In genomic region chr6:23207791-23208190, GRCm38 (mm10) we compare ENCODE assay signal across 18 mouse cellular contexts. TPM values are rescaled to one million over a fixed set of nuclear protein-coding genes. Genes with fewer than 3 reads are reported as not detected.
A peak's percentile ranks its signal among the peaks of the same experiment; 100 is the strongest.
DNase-seq lines count a peak whose midpoint lies in the region; ATAC-seq and TF ChIP-seq lines count a peak whose summit lies in the region.
"Had no signal": no experiment of that assay in that cellular context is flagged by ENCODE, and none has a peak within 500 bp of the region (broad histone marks: within the 10 kb centered on the region; RNA-seq: fewer than 3 reads in every experiment).

No protein-coding gene starts in this region.

- no peak overlapping the region for H3K27ac ChIP-seq in forebrain, embryonic 12.5 days
- H3K27ac ChIP-seq in forebrain, embryonic 11.5 days (ENCODE audit: low read depth, low read length) = no peak overlapping the region
- no peak overlapping the region for H3K27ac ChIP-seq in kidney, embryonic 15.5 days
- H3K27ac ChIP-seq in midbrain, embryonic 12.5 days (replicated peaks) = no peak overlapping the region
- no peak overlapping the region for H3K27ac ChIP-seq in midbrain, embryonic 11.5 days (ENCODE audit: low read depth, low read length)
- no peak overlapping the region for H3K27ac ChIP-seq in forebrain, embryonic 16.5 days (ENCODE audit: low read length)
- H3K27ac ChIP-seq in gastrocnemius, adult 2 months = no peak overlapping the region
- H3K27ac ChIP-seq: midbrain, embryonic 15.5 days had no signal

- no peaks in the 10 kb centered on the region for H3K9me3 ChIP-seq in forebrain, embryonic 12.5 days
- H3K9me3 ChIP-seq in forebrain, embryonic 11.5 days (ENCODE audit: control insufficient read depth, low read length) = no peaks in the 10 kb centered on the region
- no peaks in the 10 kb centered on the region for H3K9me3 ChIP-seq in kidney, embryonic 15.5 days (replicated peaks)
- no peaks in the 10 kb centered on the region for H3K9me3 ChIP-seq in midbrain, embryonic 12.5 days
- H3K9me3 ChIP-seq in midbrain, embryonic 11.5 days (ENCODE audit: control insufficient read depth, low read length) = no peaks in the 10 kb centered on the region
- H3K9me3 ChIP-seq in forebrain, embryonic 16.5 days (ENCODE audit: control insufficient read depth, low read length) = no peaks in the 10 kb centered on the region
- H3K9me3 ChIP-seq: G1E; midbrain, embryonic 15.5 days had no signal

- H3K4me2 ChIP-seq in forebrain, embryonic 12.5 days = no peak overlapping the region
- no peak overlapping the region for H3K4me2 ChIP-seq in forebrain, embryonic 11.5 days (ENCODE audit: low read depth, low read length, severe bottlenecking)
- no peak overlapping the region for H3K4me2 ChIP-seq in kidney, embryonic 15.5 days
- H3K4me2 ChIP-seq in midbrain, embryonic 12.5 days (replicated peaks) = no peak overlapping the region
- H3K4me2 ChIP-seq in midbrain, embryonic 11.5 days = no peak overlapping the region
- no peak overlapping the region for H3K4me2 ChIP-seq in forebrain, embryonic 16.5 days (ENCODE audit: low read length)
- H3K4me2 ChIP-seq: liver, embryonic 11.5 days; midbrain, embryonic 15.5 days had no signal

- ATAC-seq in forebrain, embryonic 12.5 days (ENCODE audit: low FRiP score) = 0 out of 2 replicates have a peak, but pooled peaks have one; percentile 23
- ATAC-seq in forebrain, embryonic 11.5 days (replicated peaks; ENCODE audit: low FRiP score) = no peak
- no peak for ATAC-seq in kidney, embryonic 15.5 days (replicated peaks; ENCODE audit: low FRiP score)
- ATAC-seq in midbrain, embryonic 12.5 days (ENCODE audit: low FRiP score, low read depth) = 0 out of 2 replicates have a peak, but pooled peaks have one; percentile 19
- no peak for ATAC-seq in midbrain, embryonic 11.5 days (ENCODE audit: low FRiP score)
- ATAC-seq in forebrain, embryonic 16.5 days = peak; percentile 18; the same call in 1 of the 2 replicates
- ATAC-seq: midbrain, embryonic 15.5 days had no signal

- H3K36me3 ChIP-seq in forebrain, embryonic 12.5 days (replicated peaks) = no peaks in the 10 kb centered on the region
- no peaks in the 10 kb centered on the region for H3K36me3 ChIP-seq in forebrain, embryonic 11.5 days (ENCODE audit: control insufficient read depth, insufficient read depth, low read length)
- H3K36me3 ChIP-seq in kidney, embryonic 15.5 days = no peaks in the 10 kb centered on the region
- H3K36me3 ChIP-seq in midbrain, embryonic 12.5 days = no peaks in the 10 kb centered on the region
- H3K36me3 ChIP-seq in midbrain, embryonic 11.5 days (ENCODE audit: control insufficient read depth, insufficient read depth, low read length) = no peaks in the 10 kb centered on the region
- H3K36me3 ChIP-seq in forebrain, embryonic 16.5 days (ENCODE audit: control insufficient read depth, insufficient read depth) = no peaks in the 10 kb centered on the region
- H3K36me3 ChIP-seq: G1E; midbrain, embryonic 15.5 days had no signal

- H3K27me3 ChIP-seq in forebrain, embryonic 12.5 days = peaks cover 6% of the 10 kb centered on the region; the same call in 1 of the 2 replicates
- H3K27me3 ChIP-seq in forebrain, embryonic 11.5 days (ENCODE audit: control insufficient read depth, insufficient read depth, low read length) = no peaks in the 10 kb centered on the region
- H3K27me3 ChIP-seq in kidney, embryonic 15.5 days = no peaks in the 10 kb centered on the region
- H3K27me3 ChIP-seq in midbrain, embryonic 12.5 days = no peaks in the 10 kb centered on the region
- H3K27me3 ChIP-seq in midbrain, embryonic 11.5 days (ENCODE audit: control insufficient read depth, insufficient read depth, low read length) = no peaks in the 10 kb centered on the region
- H3K27me3 ChIP-seq in forebrain, embryonic 16.5 days (replicated peaks; ENCODE audit: control insufficient read depth, insufficient read depth, low read length) = no peaks in the 10 kb centered on the region
- H3K27me3 ChIP-seq: midbrain, embryonic 15.5 days had no signal

- H3K4me1 ChIP-seq in forebrain, embryonic 12.5 days = peaks cover 3% of the 10 kb centered on the region; the same call in 1 of the 2 replicates
- H3K4me1 ChIP-seq in forebrain, embryonic 11.5 days (replicated peaks; ENCODE audit: control insufficient read depth, insufficient read depth, low read length) = no peaks in the 10 kb centered on the region
- no peaks in the 10 kb centered on the region for H3K4me1 ChIP-seq in kidney, embryonic 15.5 days
- H3K4me1 ChIP-seq in midbrain, embryonic 12.5 days = peaks cover 5% of the 10 kb centered on the region; the same call in 1 of the 2 replicates
- no peaks in the 10 kb centered on the region for H3K4me1 ChIP-seq in midbrain, embryonic 11.5 days (ENCODE audit: control insufficient read depth, insufficient read depth, low read length)
- no peaks in the 10 kb centered on the region for H3K4me1 ChIP-seq in forebrain, embryonic 16.5 days (replicated peaks; ENCODE audit: control insufficient read depth, insufficient read depth, low read length)
- H3K4me1 ChIP-seq: midbrain, embryonic 15.5 days had no signal

- H3K4me3 ChIP-seq in forebrain, embryonic 12.5 days (replicated peaks) = no peak overlapping the region
- no peak overlapping the region for H3K4me3 ChIP-seq in forebrain, embryonic 11.5 days (ENCODE audit: low read depth, low read length)
- H3K4me3 ChIP-seq in kidney, embryonic 15.5 days (replicated peaks) = no peak overlapping the region
- H3K4me3 ChIP-seq in midbrain, embryonic 12.5 days = no peak overlapping the region
- no peak overlapping the region for H3K4me3 ChIP-seq in midbrain, embryonic 11.5 days (ENCODE audit: low read depth, low read length)
- no peak overlapping the region for H3K4me3 ChIP-seq in forebrain, embryonic 16.5 days (replicated peaks; ENCODE audit: low read length)
- H3K4me3 ChIP-seq in gastrocnemius, adult 2 months = no peak overlapping the region
- H3K4me3 ChIP-seq: midbrain, embryonic 15.5 days had no signal

- DNase-seq in forebrain, embryonic 11.5 days (ENCODE audit: low spot score) = no peak
- DNase-seq in kidney, postnatal 10 days = peak; percentile 10
- no peak for DNase-seq in midbrain, embryonic 11.5 days (ENCODE audit: low spot score, missing footprints)
- DNase-seq in gastrocnemius, adult 2 months = no peak
- DNase-seq: adrenal gland, postnatal 25 days; cerebellum, postnatal 25 days had no signal

- 57% methylated on average over 4 of the region's 4 CpGs for WGBS in forebrain, embryonic 12.5 days
- 58% methylated on average over 4 of the region's 4 CpGs for WGBS in forebrain, embryonic 11.5 days
- WGBS in kidney, embryonic 15.5 days = 66% methylated on average over 4 of the region's 4 CpGs
- 63% methylated on average over 4 of the region's 4 CpGs for WGBS in midbrain, embryonic 12.5 days
- 65% methylated on average over 4 of the region's 4 CpGs for WGBS in midbrain, embryonic 11.5 days
- WGBS in forebrain, embryonic 16.5 days = 66% methylated on average over 4 of the region's 4 CpGs

- intact Hi-C loops in gastrocnemius, adult 2 months (cut with DNase I) = no loop called here

- no peak for TF ChIP-seq CTCF in gastrocnemius, adult 2 months (IDR thresholded peaks at IDR 0.05)

- H3K9ac ChIP-seq in forebrain, embryonic 12.5 days = no peak overlapping the region
- no peak overlapping the region for H3K9ac ChIP-seq in forebrain, embryonic 11.5 days (ENCODE audit: low read length)
- H3K9ac ChIP-seq in kidney, embryonic 15.5 days = no peak overlapping the region
- no peak overlapping the region for H3K9ac ChIP-seq in midbrain, embryonic 12.5 days (replicated peaks)
- H3K9ac ChIP-seq in midbrain, embryonic 11.5 days (ENCODE audit: low read length) = no peak overlapping the region
- no peak overlapping the region for H3K9ac ChIP-seq in forebrain, embryonic 16.5 days (replicated peaks; ENCODE audit: low read depth, low read length)
- H3K9ac ChIP-seq: midbrain, embryonic 15.5 days had no signal

RNA-seq across cellular contexts. Expression of gene Fezf1, which starts 40.4 kb away (rescaled TPM):
- polyA plus RNA-seq in forebrain, embryonic 12.5 days (2016; fragmentation: Nextera tagmentation; extraction: Ambion mirVana) = 33.4 and 36.1 TPM in 2 replicates
- polyA plus RNA-seq in forebrain, embryonic 11.5 days (2014; fragmentation: Nextera tagmentation; extraction: Ambion mirVana) = 34.9 and 37.0 TPM in 2 replicates
- not detected in 2 replicates for polyA plus RNA-seq in kidney, embryonic 15.5 days (2015; fragmentation: Nextera tagmentation; extraction: Ambion mirVana)
- polyA plus RNA-seq in midbrain, embryonic 12.5 days (2016; fragmentation: Nextera tagmentation; extraction: Ambion mirVana) = 0.73 and 4.5 TPM in 2 replicates
- 1.9 and 3.3 TPM in 2 replicates for polyA plus RNA-seq in midbrain, embryonic 11.5 days (2014; fragmentation: Nextera tagmentation; extraction: Ambion mirVana)
- 4.1 and 15.2 TPM in 2 replicates for polyA plus RNA-seq in forebrain, embryonic 16.5 days (2015; fragmentation: Nextera tagmentation; extraction: Ambion mirVana)
- not detected for total RNA-seq in gastrocnemius, adult 2 months (2021)
- total RNA-seq: adrenal gland, postnatal 25 days; G1E; granulocyte monocyte progenitor cell, adult 5-6 weeks; neutrophil, adult 5-6 weeks had no signal
- polyA plus RNA-seq: G1E; heart, embryonic 14.5 days; kidney, embryonic 16.5 days; liver, embryonic 11.5 days; lung, embryonic 16.5 days had no signal

Comparison
In these comparisons a context has a peak if more than half of its experiments do, and no peak if none do; other contexts are left out.
1. ATAC-seq: peak in forebrain, embryonic 12.5 days (single experiment), midbrain, embryonic 12.5 days (single experiment) and forebrain, embryonic 16.5 days (single experiment); none in forebrain, embryonic 11.5 days (single experiment), kidney, embryonic 15.5 days (single experiment) and midbrain, embryonic 11.5 days (single experiment).